In the genomic region with DNA sequence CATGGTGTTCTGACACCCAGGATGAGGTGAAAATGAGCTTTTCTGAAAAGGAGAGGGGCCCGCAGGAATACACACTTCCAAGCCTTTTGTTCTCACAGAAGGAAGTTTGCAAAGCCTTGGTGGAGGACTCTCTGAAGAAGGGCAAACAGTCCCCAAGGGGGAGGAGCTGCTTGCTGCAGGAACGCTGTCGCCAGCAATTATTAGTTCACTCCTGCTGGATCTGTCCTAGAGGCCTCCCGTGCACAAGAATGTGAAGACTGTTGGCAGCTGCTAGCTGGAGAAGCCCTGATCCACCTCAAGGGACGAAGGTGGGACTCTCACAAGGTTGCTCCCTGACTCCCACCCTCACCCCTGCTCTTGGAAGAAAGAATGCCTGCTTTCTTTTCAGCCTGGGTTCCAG, we compare ENCODE assay signal across 19 mouse cellular contexts.
A peak's percentile ranks its signal among the peaks of the same experiment; 100 is the strongest.
DNase-seq lines count a peak whose midpoint lies in the region; ATAC-seq and TF ChIP-seq lines count a peak whose summit lies in the region.
"Had no signal": no experiment of that assay in that cellular context is flagged by ENCODE, and none has a peak within 500 bp of the region (broad histone marks: within the 10 kb centered on the region; RNA-seq: fewer than 3 reads in every experiment).

No protein-coding gene starts in this region.

- H3K4me2 ChIP-seq in forebrain, embryonic 12.5 days = no peak overlapping the region
- no peak overlapping the region for H3K4me2 ChIP-seq in forebrain, embryonic 15.5 days (replicated peaks)
- no peak overlapping the region for H3K4me2 ChIP-seq in kidney, embryonic 16.5 days (replicated peaks; ENCODE audit: low read depth, low read length)
- 0 out of 2 replicates have a peak overlapping the region, but pooled peaks have one; percentile 5 for H3K4me2 ChIP-seq in lung, postnatal 0 days (replicated peaks; ENCODE audit: low read depth, low read length)
- H3K4me2 ChIP-seq: embryonic facial prominence, embryonic 13.5 days; heart, embryonic 11.5 days; liver, embryonic 15.5 days; midbrain, embryonic 11.5 days had no signal

- H3K9ac ChIP-seq in forebrain, embryonic 12.5 days = no peak overlapping the region
- H3K9ac ChIP-seq in forebrain, embryonic 15.5 days (replicated peaks) = no peak overlapping the region
- no peak overlapping the region for H3K9ac ChIP-seq in kidney, embryonic 16.5 days (replicated peaks; ENCODE audit: low read length)
- no peak overlapping the region for H3K9ac ChIP-seq in lung, postnatal 0 days (replicated peaks; ENCODE audit: low read depth)
- H3K9ac ChIP-seq: embryonic facial prominence, embryonic 13.5 days; liver, embryonic 15.5 days had no signal

- H3K4me1 ChIP-seq in forebrain, embryonic 12.5 days = peaks cover 15% of the 10 kb centered on the region
- H3K4me1 ChIP-seq in forebrain, embryonic 15.5 days = peaks cover 10% of the 10 kb centered on the region
- no peaks in the 10 kb centered on the region for H3K4me1 ChIP-seq in kidney, embryonic 16.5 days (ENCODE audit: insufficient read depth, low read length)
- no peaks in the 10 kb centered on the region; the same call in 1 of the 2 replicates for H3K4me1 ChIP-seq in lung, postnatal 0 days (ENCODE audit: insufficient read depth, low read depth, low read length)
- H3K4me1 ChIP-seq: liver, embryonic 15.5 days had no signal

- DNase-seq in R1 (ENCODE audit: low read depth, low spot score) = peak; percentile 46
- DNase-seq in lung, postnatal 0 days (ENCODE audit: low spot score) = peak; percentile 53
- no peak for DNase-seq in right cerebral cortex, postnatal 36 days (ENCODE audit: low spot score in 2 of 2)
- no peak for DNase-seq in Muller cell, postnatal 12 days (ENCODE audit: inconsistent ontology term)
- DNase-seq: adrenal gland, postnatal 36 days; cerebellum, postnatal 36 days; right cerebral cortex, postnatal 14 days; thymus, postnatal 25 days had no signal

- no peak for TF ChIP-seq CTCF in lung, postnatal 0 days (IDR thresholded peaks at IDR 0.05)

- WGBS in forebrain, embryonic 12.5 days = 10% methylated on average over 5 of the region's 5 CpGs
- 6% methylated on average over 5 of the region's 5 CpGs for WGBS in forebrain, embryonic 15.5 days
- WGBS in kidney, embryonic 16.5 days = 6% methylated on average over 5 of the region's 5 CpGs
- 1% methylated on average over 5 of the region's 5 CpGs for WGBS in lung, postnatal 0 days

- H3K36me3 ChIP-seq in forebrain, embryonic 12.5 days (replicated peaks) = no peaks in the 10 kb centered on the region
- no peaks in the 10 kb centered on the region for H3K36me3 ChIP-seq in forebrain, embryonic 15.5 days
- no peaks in the 10 kb centered on the region for H3K36me3 ChIP-seq in kidney, embryonic 16.5 days (ENCODE audit: insufficient read depth, low read length)
- no peaks in the 10 kb centered on the region for H3K36me3 ChIP-seq in lung, postnatal 0 days (ENCODE audit: insufficient read depth, low read length)
- H3K36me3 ChIP-seq: embryonic facial prominence, embryonic 13.5 days; liver, embryonic 15.5 days had no signal

- ATAC-seq in forebrain, embryonic 12.5 days (ENCODE audit: low FRiP score) = peak; percentile 14; the same call in 1 of the 2 replicates
- no peak; the same call in 1 of the 2 replicates for ATAC-seq in forebrain, embryonic 15.5 days (replicated peaks)
- peak; percentile 39; the same call in 1 of the 2 replicates for ATAC-seq in kidney, embryonic 16.5 days (ENCODE audit: low FRiP score, low TSS enrichment)
- peak; percentile 62; the same call in 1 of the 2 replicates for ATAC-seq in lung, postnatal 0 days
- no peak for ATAC-seq in megakaryocyte, adult 5-6 weeks (ENCODE audit: poor library complexity, severe bottlenecking)
- ATAC-seq: forebrain, embryonic 14.5 days; intestine, postnatal 0 days had no signal

- no peaks in the 10 kb centered on the region for H3K9me3 ChIP-seq in forebrain, embryonic 12.5 days
- no peaks in the 10 kb centered on the region for H3K9me3 ChIP-seq in forebrain, embryonic 15.5 days
- H3K9me3 ChIP-seq in kidney, embryonic 16.5 days (ENCODE audit: low read length) = no peaks in the 10 kb centered on the region
- no peaks in the 10 kb centered on the region for H3K9me3 ChIP-seq in lung, postnatal 0 days (ENCODE audit: low read length)
- H3K9me3 ChIP-seq: embryonic facial prominence, embryonic 13.5 days; liver, embryonic 15.5 days had no signal

- no peak overlapping the region for H3K4me3 ChIP-seq in forebrain, embryonic 12.5 days (replicated peaks)
- no peak overlapping the region for H3K4me3 ChIP-seq in forebrain, embryonic 15.5 days
- no peak overlapping the region for H3K4me3 ChIP-seq in kidney, embryonic 16.5 days (ENCODE audit: low read length)
- H3K4me3 ChIP-seq in lung, postnatal 0 days (ENCODE audit: low read depth, low read length) = no peak overlapping the region
- H3K4me3 ChIP-seq: embryonic facial prominence, embryonic 13.5 days; liver, embryonic 15.5 days; myocyte had no signal

- no peak overlapping the region for H3K27ac ChIP-seq in forebrain, embryonic 12.5 days
- no peak overlapping the region for H3K27ac ChIP-seq in forebrain, embryonic 15.5 days (replicated peaks)
- no peak overlapping the region for H3K27ac ChIP-seq in kidney, embryonic 16.5 days (ENCODE audit: low read length)
- no peak overlapping the region for H3K27ac ChIP-seq in lung, postnatal 0 days (ENCODE audit: low read length)
- H3K27ac ChIP-seq: embryonic facial prominence, embryonic 13.5 days; liver, embryonic 15.5 days had no signal

- H3K27me3 ChIP-seq in forebrain, embryonic 12.5 days = peaks cover 7% of the 10 kb centered on the region; the same call in 1 of the 2 replicates
- H3K27me3 ChIP-seq in forebrain, embryonic 15.5 days = no peaks in the 10 kb centered on the region
- no peaks in the 10 kb centered on the region for H3K27me3 ChIP-seq in kidney, embryonic 16.5 days (ENCODE audit: insufficient read depth, low read length)
- no peaks in the 10 kb centered on the region for H3K27me3 ChIP-seq in lung, postnatal 0 days (replicated peaks; ENCODE audit: insufficient read depth, low read length)
- H3K27me3 ChIP-seq: embryonic facial prominence, embryonic 13.5 days; liver, embryonic 15.5 days had no signal

- no peak for TF ChIP-seq EP300 in lung, postnatal 0 days (IDR thresholded peaks at IDR 0.05)

Comparison
In these comparisons a context has a peak if more than half of its experiments do, and no peak if none do; other contexts are left out.
1. ATAC-seq: peak in forebrain, embryonic 12.5 days (single experiment), kidney, embryonic 16.5 days (single experiment) and lung, postnatal 0 days (single experiment); none in forebrain, embryonic 15.5 days (single experiment) and megakaryocyte, adult 5-6 weeks (single experiment).
2. DNase-seq: peak in R1 (single experiment) and lung, postnatal 0 days (single experiment); none in right cerebral cortex, postnatal 36 days (0 of 2) and Muller cell, postnatal 12 days (single experiment).